Mouse (Mus musculus): Measurements from ENCODE around the gene Safb.

DNA sequence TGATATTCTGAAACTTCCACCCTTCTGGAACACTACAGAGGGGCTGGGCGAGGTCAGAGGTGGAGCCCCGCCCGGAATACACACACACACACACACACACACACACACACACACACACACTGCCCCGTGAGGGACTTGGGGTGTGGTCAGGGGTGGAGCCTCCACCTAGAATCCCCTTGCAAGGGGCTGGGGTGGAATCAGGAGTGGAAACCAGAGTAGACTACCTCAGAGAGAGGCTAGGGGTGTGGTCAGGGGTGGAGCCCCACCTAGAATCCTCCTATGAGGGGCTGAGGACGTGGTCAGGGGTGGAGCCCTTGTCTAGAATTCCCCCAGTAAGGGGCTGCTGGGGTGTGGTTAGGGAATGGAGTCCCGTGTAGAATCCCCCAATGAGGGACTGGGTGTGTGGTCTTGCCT is 44.1 kb upstream of the Safb start:
- no peak for TF ChIP-seq ZNF384 (IDR thresholded peaks at IDR 0.05; ENCODE audit: low read depth, low read length)
- no peak for TF ChIP-seq MAFK (IDR thresholded peaks at IDR 0.05; ENCODE audit: insufficient read depth, low read depth, low read length)
- TF ChIP-seq ZC3H11A (IDR thresholded peaks at IDR 0.05; ENCODE audit: borderline replicate concordance, low read depth, low read length) = no peak
- no peak for TF ChIP-seq HCFC1 (IDR thresholded peaks at IDR 0.05; ENCODE audit: borderline replicate concordance, insufficient read depth, low read length)
- no peak for TF ChIP-seq CHD2 (IDR thresholded peaks at IDR 0.05; ENCODE audit: low read depth, low read length)
